Mouse (Mus musculus): ENCODE measurements at regions not wholly inside any gene's neighbourhood (a gene's known extent, or its start where the extent isn't known, plus 50 kb on each side); places are given as distances from the start of the nearest gene placed in this dataset.

DNA sequence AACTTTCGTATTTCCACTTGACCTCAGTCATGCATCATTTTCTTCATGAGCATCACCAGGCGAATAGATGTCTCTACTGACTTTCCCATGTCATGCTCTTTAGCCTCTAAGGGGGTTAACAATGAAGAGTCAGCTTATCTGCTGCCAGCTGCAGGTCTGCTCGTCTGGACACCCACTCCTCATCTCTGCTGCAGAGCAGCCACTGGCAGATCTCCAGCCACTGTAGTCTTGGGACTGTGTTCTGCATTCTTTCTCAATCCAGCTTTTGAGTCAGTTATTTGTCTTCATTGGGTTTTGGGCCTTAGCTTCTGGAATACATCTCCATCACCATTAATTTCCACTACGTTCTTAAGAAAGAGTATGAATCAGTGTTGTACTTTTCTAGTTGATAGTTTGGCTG, 280.0 kb downstream of the Gm5447 start:
- no peak for TF ChIP-seq CTCF (IDR thresholded peaks at IDR 0.05; ENCODE audit: low read depth)
- TF ChIP-seq EP300 (IDR thresholded peaks at IDR 0.05; ENCODE audit: low read depth), result no peak
